Mouse (Mus musculus) myocyte (in vitro differentiated cells): ENCODE results near the gene Zfhx3.

ENCODE experiments used
- CEBPB ChIP-seq: IDR thresholded peaks from 2 replicates; pipeline ENCODE4 v1.6.1; 2011; ENCODE audit warnings: mild to moderate bottlenecking, moderate library complexity; ENCODE audit not compliant: poor library complexity, insufficient read depth, severe bottlenecking
- POLR2A ChIP-seq: IDR thresholded peaks from one replicate; pipeline ENCODE4 v1.6.1; 2011; ENCODE audit warnings: low read depth, mild to moderate bottlenecking, control low read depth, moderate library complexity; ENCODE audit not compliant: insufficient read length
- TCF12 ChIP-seq: IDR thresholded peaks from one replicate; pipeline ENCODE4 v1.6.1; 2011; ENCODE audit warnings: mild to moderate bottlenecking, control low read depth; ENCODE audit not compliant: poor library complexity, insufficient read depth, severe bottlenecking

DNA sequence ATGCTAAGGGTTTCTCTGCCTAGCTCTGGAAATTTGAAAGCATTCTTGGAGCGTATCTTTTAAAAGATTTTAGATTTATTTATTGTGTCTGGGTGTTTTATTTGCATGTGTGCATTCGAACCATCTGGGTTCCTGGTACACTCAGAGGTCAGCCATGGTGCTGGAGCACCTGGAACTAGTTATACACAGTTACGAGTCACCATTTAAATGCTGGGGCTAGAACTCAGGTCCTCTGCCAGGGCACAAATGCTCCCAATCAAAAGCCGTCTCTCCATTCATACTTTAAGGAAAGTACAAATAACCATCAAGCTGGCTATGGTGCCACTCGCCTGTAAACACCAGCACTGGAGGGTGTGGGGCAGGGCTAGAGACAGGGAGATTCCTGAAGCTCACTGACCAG is 1047.4 kb downstream of the Zfhx3 start:
- TF ChIP-seq TCF12 (no peak), POLR2A (no peak), CEBPB (no peak)
